Mouse (Mus musculus) NIH3T3 (cell line): Measurements from ENCODE around the gene Rtn4rl2.

Experiments used
- DNase-seq: peaks from one replicate; pipeline ENCODE4 v3.0.0-alpha.2; 2012; ENCODE audit warnings: low read depth

Gene Rtn4rl2

GRCm38 (mm10) chr2:84850407-84851129, 35.9 kb downstream of the Rtn4rl2 start:
- DNase-seq, result no peak

- DNase-seq, result no peak
Measured at GRCm38 (mm10) chr2:84845226-84845625, 41.3 kb downstream of the Rtn4rl2 start.

- no peak for DNase-seq
Measured at GRCm38 (mm10) chr2:84843654-84844053, 42.9 kb downstream of the Rtn4rl2 start.

- DNase-seq, result no peak
Measured at GRCm38 (mm10) chr2:84841905-84842304, 44.6 kb downstream of the Rtn4rl2 start.

- DNase-seq, result no peak
Measured at GRCm38 (mm10) chr2:84840748-84841563, 45.6 kb downstream of the Rtn4rl2 start.

- peak; percentile 84 for DNase-seq
Measured at GRCm38 (mm10) chr2:84840016-84840747, 46.3 kb downstream of the Rtn4rl2 start.

- peak; percentile 76 for DNase-seq
Measured at GRCm38 (mm10) chr2:84838993-84839980, 47.2 kb downstream of the Rtn4rl2 start.

GRCm38 (mm10) chr2:84838593-84838949, 47.9 kb downstream of the Rtn4rl2 start, which contains the start of gene Slc43a1:
TSS of gene Slc43a1 (plus strand) at chr2:84838850.
- no peak for DNase-seq

- DNase-seq, result no peak
Measured at GRCm38 (mm10) chr2:84837817-84838592, 48.5 kb downstream of the Rtn4rl2 start.

- DNase-seq, result no peak
Measured at GRCm38 (mm10) chr2:84837107-84837506, 49.4 kb downstream of the Rtn4rl2 start.

GRCm38 (mm10) chr2:84831666-84832391, 54.7 kb downstream of the Rtn4rl2 start:
- DNase-seq, result peak; percentile 96

- DNase-seq, result peak; percentile 60
Measured at GRCm38 (mm10) chr2:84827283-84827920, 59.1 kb downstream of the Rtn4rl2 start.

GRCm38 (mm10) chr2:84826488-84827282, 59.8 kb downstream of the Rtn4rl2 start, which contains the start of gene Timm10:
TSS of gene Timm10 (plus strand) at chr2:84826997.
- DNase-seq, result peak; percentile 96

- DNase-seq, result peak; percentile 52
Measured at GRCm38 (mm10) chr2:84823237-84823636, 63.3 kb downstream of the Rtn4rl2 start.

GRCm38 (mm10) chr2:84822552-84822951, 64.0 kb downstream of the Rtn4rl2 start, which contains the start of gene Smtnl1:
TSS of gene Smtnl1 (minus strand) at chr2:84822652.
- DNase-seq, result no peak
